Mouse (Mus musculus): ENCODE data around the gene Isg15. TPM values are rescaled to one million over a fixed set of nuclear protein-coding genes. Genes with fewer than 3 reads are reported as not detected.

The Isg15 gene
- total RNA-seq (2021) = 1 to 10 TPM; 1.3 TPM

- intact Hi-C loops (cut with DNase I) = no loop called here
- DNase-seq = no peak
These were observed at the start of gene Isg15 for GRCm38 (mm10) chr4:156200623-156201475. Isg15 (minus strand) TSS chr4:156200818.

- DNase-seq = no peak
- intact Hi-C loops (cut with DNase I) = no loop called here
These were observed 48.9 kb upstream of the Isg15 start for GRCm38 (mm10) chr4:156249567-156249966.

- intact Hi-C loops (cut with DNase I) = no loop called here
- no peak for DNase-seq
These were observed 36.2 kb upstream of the Isg15 start for GRCm38 (mm10) chr4:156236651-156237447.

- intact Hi-C loops (cut with DNase I) = loop anchor here (2.0 kb wide), 1 partner anchor 125 kb away; no protein-coding TSS in a partner anchor
- DNase-seq = peak; percentile 92 to 93
These were observed 35.4 kb upstream of the Isg15 start, which contains the start of gene Noc2l for GRCm38 (mm10) chr4:156235808-156236533. Noc2l (plus strand) TSS chr4:156236010.

DNA sequence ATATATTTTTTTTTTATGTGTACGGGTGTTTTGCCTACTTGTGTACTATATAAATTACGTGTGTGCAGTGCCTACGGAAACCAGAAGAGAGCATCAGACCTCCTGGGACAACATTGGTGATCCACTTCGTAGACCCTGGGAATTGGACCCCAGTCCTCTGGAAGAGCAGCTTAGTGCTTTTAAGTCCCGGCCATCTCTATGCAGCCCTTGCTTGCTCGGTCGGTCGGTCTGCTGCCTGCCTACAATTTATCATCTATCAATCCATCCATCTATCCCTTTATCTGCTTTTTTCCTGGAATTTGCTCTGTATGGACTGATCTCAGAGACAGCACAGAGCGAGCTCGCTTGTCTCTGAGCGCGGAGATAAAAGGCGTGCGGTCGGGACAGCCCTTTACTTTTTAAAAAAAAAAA lies 34.7 kb upstream of the Isg15 start:
- DNase-seq = no peak
- intact Hi-C loops (cut with DNase I) = loop anchor here (2.0 kb wide), 1 partner anchor 125 kb away; no protein-coding TSS in a partner anchor

- DNase-seq = peak; percentile 80 to 82
- intact Hi-C loops (cut with DNase I) = loop anchor here (2.0 kb wide), 1 partner anchor 124 kb away; no protein-coding TSS in a partner anchor
These were observed 34.1 kb upstream of the Isg15 start, which contains the start of gene Plekhn1 for GRCm38 (mm10) chr4:156234701-156235213. Plekhn1 (minus strand) TSS chr4:156234857.

GRCm38 (mm10) chr4:156234021-156234501 lies 33.4 kb upstream of the Isg15 start:
- intact Hi-C loops (cut with DNase I) = loop anchor here (2.0 kb wide), 1 partner anchor 123 kb away; no protein-coding TSS in a partner anchor
- DNase-seq = peak in 1 of 2 experiments; percentile 34

- intact Hi-C loops (cut with DNase I) = no loop called here
- DNase-seq = no peak
These were observed 27.9 kb upstream of the Isg15 start for GRCm38 (mm10) chr4:156228393-156229024.

DNA sequence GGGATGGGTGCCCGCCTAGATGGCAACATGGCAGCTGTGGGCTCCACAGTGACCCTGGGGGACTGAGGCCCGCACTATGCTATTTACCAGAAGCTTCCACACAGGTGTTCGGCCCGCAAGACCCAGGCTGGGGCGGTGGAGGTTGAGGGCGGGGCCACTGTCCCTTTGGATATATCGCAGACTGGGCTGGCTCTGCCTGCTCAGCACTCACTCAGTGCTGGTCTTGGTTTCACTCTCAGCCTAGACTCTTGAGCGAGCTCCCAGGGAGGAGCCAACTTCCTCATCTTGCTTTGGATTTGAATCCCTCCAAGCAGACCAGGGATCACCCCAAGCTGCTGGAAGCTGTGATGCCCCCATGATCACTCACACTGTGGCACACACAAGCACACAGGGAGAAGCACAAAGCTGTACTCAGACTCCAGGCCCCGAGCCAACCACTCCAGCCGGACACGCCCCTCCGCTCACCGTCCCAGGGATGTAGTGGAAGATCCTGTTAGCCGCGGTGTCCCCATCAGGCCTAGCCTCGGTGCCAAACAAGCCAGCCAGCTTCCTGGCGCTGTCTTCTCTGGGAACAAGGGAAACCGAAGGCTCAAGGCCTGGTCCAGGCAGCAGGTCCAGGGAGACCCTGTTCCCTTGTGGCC lies 27.3 kb upstream of the Isg15 start:
- DNase-seq = peak; percentile 65 to 66
- intact Hi-C loops (cut with DNase I) = no loop called here

- DNase-seq = no peak
- intact Hi-C loops (cut with DNase I) = no loop called here
These were observed 23.7 kb upstream of the Isg15 start for GRCm38 (mm10) chr4:156224276-156224675.

DNA sequence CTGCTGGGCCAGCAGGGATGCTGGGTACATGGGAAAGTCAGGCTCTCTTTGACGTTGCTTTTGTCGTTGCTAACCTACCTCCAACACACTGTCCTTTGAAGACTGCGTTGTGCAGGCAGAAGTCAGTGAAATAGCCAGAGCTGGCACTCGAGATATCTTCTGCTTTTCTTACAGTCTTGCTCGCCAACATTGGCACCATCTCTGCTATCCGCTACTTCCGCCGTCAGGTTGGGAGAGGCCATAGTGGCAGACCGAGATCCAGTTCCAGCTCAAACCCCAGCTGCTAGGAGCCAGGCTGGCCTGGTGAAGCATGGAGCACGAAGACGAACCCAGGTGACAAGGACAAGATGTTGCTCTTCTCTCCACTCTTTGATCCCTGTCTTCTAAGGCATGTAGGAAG lies 19.3 kb upstream of the Isg15 start:
- no peak for DNase-seq
- intact Hi-C loops (cut with DNase I) = no loop called here

DNA sequence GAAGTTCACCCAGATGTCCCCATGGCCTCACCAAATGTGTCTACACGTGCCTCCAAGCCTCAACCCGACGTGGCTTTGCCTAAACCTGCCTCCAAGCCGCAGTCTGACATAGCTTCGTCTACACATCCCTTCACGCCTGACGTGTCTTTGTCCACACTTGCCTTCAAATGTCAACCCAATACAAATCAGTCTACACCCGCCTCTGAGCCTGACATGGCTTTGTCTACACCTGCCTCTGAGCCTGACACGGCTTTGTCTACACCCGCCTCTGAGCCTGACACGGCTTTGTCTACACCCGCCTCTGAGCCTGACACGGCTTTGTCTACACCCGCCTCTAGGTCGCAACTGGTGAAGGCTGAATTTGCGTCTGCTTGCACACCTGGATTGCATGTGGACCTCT lies 17.2 kb upstream of the Isg15 start:
- intact Hi-C loops (cut with DNase I) = no loop called here
- peak in 1 of 2 experiments; percentile 32 for DNase-seq

- DNase-seq = peak; percentile 48 to 53
- intact Hi-C loops (cut with DNase I) = no loop called here
These were observed 16.5 kb upstream of the Isg15 start for GRCm38 (mm10) chr4:156217022-156217669.

GRCm38 (mm10) chr4:156216196-156216595 lies 15.6 kb upstream of the Isg15 start:
- peak; percentile 36 to 49 for DNase-seq
- intact Hi-C loops (cut with DNase I) = no loop called here

DNA sequence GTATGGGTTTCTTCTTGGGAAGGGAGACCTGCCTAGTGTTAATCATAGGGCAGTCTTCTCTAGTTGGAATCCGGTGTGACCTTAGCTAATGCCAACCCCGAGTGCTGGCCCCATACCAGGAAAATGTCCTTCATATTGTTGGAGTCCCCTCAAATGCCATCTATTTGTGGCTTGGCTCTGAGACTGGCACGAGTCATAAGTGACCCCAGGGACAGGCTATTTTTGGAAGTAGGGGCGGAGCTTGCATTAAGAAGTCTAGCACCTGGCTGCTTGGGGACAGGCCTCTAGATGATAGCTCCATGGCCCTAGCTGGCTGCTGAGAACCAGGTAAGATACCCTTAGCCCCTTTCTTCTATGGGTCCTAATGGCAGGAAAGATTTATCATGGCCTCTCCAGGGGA lies 15.0 kb upstream of the Isg15 start, which contains the start of gene Perm1:
TSS of gene Perm1 (plus strand) at position 220 of the 400 bp plus-strand sequence.
- intact Hi-C loops (cut with DNase I) = no loop called here
- DNase-seq = peak; percentile 91 to 93

DNA sequence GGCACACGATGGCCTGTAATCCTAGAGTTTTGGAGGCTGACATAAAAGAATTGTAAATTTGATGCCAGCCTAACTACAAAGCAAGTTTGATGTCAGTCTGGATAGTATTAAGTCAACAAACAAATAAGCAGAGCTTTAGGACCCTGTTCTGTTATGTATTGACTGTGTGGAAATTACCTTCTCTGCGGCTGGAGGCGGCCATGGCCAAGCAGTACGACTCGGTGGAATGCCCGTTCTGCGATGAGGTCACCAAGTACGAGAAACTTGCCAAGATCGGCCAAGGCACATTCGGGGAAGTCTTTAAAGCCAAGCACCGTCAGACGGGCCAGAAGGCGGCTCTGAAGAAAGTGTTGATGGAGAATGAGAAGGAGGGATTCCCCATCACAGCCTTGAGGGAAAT lies 12.5 kb upstream of the Isg15 start:
- intact Hi-C loops (cut with DNase I) = no loop called here
- DNase-seq = no peak

- no peak for DNase-seq
- intact Hi-C loops (cut with DNase I) = no loop called here
These were observed 9.5 kb upstream of the Isg15 start for GRCm38 (mm10) chr4:156209963-156210635.

GRCm38 (mm10) chr4:156208872-156209271 lies 8.3 kb upstream of the Isg15 start:
- intact Hi-C loops (cut with DNase I) = no loop called here
- no peak for DNase-seq

All from heart, postnatal 10 days (tissue).